Mouse (Mus musculus) heart, postnatal 36 days (tissue): ENCODE results near the gene Ccdc66. TPM values are rescaled to one million over a fixed set of nuclear protein-coding genes. Genes with fewer than 3 reads are reported as not detected.

Experiments used
- DNase-seq, 2 experiments: peaks; one replicate each; pipeline ENCODE4 v3.0.0; 2021 to 2022
- intact Hi-C: fragments of 180-260 bp; cut with DNase I; formaldehyde crosslinking; loops from one replicate; pipeline ENCODE4 v1.15.1; 2025
- total RNA-seq, 2 experiments: library from RNA; stranded (reverse); gene quantifications; 2 replicates each; pipeline ENCODE4 v1.2.3; 2021

The Ccdc66 gene
- total RNA-seq = 10 to 100 TPM in 1 of 2 experiments, 1 to 10 TPM in 1; 8.9 to 10.0 TPM

DNA sequence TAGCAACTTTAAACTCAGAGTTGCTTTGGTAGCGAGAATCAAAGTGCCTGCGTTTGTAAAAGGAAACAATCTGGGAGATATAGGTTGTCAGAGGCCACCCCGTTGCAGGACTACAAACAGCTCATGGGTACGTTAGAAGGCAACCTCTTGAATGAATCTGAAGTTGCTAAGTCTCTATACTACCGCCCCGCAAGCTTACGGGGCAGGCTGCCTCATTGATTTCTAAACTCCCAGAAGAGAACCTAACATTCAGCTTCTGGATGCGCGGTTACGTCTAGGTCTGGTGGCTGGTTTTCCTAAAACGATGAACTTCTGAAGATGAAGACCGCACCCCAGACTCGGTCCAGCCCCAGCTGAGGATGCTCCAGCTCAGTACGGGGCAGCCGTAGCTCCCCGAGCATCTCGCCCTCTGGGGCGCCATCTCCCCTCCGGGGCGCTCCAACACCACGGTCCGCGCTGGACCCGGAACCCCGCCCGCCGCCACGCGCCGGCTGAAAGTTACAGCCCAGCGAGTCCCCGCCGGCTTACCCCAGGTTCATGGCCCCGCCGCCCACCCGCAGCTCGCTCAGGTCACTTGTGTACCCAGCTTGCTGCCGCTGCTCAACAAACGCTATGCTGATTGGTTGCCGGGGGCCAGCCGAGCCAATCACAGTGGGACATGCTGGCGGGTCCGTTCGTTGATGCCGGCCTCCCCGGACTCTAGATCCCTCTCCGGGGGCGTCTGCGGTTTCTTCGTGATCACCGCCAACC lies at the start of gene Ccdc66:
TSS of gene Ccdc66 (minus strand) at position 567 of the 750 bp plus-strand sequence.
- intact Hi-C loops = no loop called here
- peak; percentile 100 for DNase-seq

DNA sequence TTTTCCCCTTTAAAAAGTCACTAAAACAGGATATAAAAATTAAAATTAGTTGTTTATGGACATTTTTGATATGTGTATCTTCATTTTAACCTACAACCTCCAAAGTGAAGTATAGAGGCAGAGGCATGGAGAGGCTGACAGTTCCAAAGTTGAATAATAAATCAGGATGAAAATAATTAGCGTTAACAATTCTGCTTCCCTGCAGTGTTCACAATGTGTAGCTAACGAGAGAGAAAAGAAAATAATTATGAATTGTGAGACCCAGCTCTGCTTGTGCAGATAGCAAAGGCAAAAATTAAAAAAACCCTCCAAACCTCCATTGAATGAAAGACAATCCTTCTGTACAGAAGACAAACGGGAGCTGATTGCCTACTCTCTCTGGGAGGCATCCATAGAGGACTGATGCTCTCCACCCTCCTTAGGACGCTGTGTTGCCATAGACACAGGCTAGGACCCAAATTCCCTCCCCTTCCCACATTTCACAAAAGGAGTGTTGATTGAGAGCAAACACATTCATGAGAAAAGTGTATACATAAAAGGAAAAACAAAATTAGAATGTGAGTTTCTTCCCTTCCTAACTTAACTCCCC lies 35.7 kb upstream of the Ccdc66 start:
- intact Hi-C loops = no loop called here
- no peak for DNase-seq

DNA sequence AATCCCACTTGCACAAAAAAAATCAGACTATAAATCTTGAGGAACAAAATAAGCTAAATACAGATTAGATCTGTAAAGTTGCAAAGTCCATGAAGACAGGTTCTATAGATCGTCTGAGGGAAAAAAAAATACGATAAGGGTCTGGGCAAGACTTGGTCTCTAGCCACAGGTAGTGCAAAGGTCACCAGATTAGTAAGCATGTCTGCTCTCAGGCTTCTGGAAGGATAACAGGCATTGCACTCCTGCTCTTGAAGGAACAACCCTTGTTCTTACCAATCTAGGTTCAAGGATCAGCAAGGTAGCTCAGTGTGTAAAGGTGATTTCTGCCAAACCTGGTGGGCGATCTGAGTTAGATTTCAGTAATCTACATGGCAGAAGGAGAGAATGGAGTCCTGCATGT lies 28.2 kb upstream of the Ccdc66 start:
- DNase-seq = no peak
- intact Hi-C loops = no loop called here

DNA sequence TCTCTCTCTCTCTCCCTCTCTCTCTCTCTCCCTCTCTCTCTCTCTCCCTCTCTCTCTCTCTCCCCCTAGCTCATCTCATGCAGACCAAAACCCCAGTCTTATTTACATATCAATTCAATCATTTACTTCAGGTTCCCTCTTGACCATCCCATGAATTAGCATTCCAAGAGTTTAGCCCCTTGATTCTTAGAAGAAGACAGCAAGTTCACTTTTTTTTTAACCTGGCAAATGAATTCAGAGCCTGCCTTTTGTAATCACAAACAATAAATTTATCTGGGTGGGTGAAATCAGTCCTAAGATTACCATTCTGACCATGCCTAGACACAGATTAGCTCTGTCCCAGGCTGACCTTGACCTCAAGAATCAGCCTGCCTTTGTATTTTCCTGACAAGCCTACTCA lies 16.3 kb upstream of the Ccdc66 start:
- intact Hi-C loops = no loop called here
- DNase-seq = no peak

DNA sequence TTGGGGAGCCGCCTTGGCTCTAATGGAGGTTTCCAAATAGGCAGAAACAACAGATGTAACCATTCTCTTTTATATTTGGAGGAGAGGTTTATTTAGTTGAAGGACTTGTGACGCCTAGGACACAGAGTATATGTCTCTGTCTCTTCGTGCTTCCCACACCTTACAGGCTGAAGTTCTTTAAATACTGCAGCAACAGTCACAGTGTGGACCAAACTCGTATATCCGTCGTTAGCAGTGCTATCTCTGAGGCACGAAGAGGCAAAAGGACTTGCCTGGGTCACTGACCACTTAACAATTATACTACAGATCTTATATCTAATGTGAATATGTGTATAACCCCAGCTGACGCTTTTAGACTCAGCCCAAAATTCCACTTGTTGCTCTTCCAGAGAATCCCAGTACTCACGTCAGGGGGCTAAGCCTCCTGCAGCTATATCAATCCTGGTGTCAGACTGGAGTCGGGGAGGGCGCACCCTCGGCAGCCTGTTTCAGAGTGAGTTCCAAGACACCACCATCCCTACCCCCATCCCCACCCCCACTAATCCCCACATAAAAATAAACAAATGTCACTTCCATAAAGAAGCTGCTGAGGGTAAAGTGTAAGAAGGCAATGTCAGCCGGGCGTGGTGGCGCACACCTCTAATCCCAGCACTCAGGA lies 513 bp upstream of the Ccdc66 start:
- no peak for DNase-seq
- intact Hi-C loops = no loop called here

DNA sequence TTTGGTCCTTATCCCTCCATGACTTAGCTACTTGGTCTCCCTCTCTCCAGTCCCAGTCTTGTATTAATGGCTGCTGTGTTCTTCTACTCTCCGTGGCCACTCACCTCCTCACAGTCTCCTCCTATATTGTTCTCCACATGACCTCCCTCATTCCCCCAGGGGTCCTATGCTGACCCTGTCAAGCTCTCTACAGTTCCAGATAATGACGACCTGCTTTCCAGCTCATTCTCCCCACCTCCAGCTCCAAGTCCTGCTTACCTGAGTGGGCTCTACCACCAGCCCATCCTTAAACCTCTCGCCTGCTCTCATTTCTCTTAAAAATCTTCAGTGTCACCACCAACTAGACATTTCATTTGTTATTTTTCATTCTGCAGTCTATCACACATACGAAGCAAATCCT lies 7.2 kb downstream of the Ccdc66 start:
- DNase-seq = no peak
- intact Hi-C loops = no loop called here

DNA sequence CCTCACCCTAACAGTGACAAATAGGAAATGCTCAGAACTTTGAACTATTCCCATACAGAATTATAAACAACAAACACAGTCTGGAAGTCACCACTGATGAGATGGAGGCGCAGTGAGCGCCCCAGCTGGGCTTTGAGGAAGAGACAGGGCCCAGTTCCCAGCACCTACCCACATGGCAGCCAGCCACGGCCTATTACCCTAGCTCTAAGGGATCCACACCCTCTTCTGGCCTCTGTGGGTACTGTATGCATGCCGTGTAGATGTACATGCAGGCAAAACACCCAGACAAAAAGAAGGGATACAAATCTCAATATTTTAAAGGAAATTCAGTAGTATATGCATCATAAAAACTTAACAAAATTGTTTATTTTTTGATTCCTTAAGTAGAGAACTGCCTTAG lies 14.7 kb downstream of the Ccdc66 start:
- no peak for DNase-seq
- intact Hi-C loops = no loop called here

DNA sequence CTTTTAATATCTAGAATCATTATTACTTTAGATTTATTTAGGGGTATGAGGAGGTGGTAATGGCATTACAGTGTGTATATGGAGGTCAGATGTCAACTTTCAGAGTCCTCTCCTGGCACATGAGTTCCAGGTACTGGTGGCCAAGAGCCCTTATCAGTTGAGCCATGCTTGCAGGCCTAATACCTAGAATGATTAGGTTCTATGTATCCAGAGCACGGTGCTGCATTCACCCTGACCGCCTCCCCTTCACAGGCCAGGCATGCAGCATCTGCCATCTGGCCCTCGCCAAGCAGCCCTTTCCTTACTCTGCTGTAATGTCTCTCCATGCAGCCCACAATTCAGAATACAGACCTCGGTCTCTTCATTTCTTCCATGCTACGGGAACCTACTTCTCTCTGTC lies 16.9 kb downstream of the Ccdc66 start:
- intact Hi-C loops = no loop called here
- no peak for DNase-seq

DNA sequence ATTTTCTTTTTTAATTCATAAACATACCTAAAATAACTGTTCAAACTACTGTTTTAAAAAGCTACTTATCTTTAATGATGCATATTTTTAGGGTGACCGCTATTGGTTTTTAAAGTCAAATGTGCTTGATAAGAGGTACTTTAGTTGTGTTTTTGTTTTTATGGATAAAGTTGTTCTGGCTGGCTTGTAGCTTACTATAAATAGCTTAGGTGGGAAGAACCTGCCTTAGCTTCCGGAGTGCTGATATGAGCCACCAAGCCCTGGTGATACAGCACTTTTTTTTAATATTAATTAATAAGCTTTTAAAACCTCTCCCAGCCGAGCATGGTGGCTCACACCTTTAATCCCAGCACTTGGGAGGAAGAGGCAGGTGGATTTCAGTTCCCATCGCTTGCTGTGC lies 61.3 kb downstream of the Ccdc66 start:
- intact Hi-C loops = no loop called here

DNA sequence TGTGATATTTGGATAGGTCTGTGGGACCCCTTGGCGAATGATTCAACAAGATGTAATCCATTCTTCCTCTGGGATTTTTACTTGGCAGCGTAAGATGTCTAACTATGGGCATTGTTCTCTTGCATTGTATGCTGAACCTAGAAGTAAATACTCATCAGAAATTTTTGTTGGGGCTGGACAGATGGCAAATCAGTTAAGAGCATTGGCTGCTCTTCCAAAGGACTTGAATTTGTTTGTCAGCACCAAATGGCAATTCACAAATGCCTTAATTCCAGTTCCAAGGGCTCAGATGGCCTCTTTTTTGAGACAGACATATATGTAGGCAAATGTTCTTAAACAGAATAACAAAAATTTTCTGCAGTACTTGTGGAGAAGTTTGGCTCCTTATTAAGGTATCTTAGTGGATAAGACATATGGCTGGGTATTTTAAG lies 63.4 kb downstream of the Ccdc66 start:
- no peak for DNase-seq
- intact Hi-C loops = no loop called here

More for the DNA sequence above, 61.3 kb downstream of the Ccdc66 start:
- DNase-seq = no peak

DNA sequence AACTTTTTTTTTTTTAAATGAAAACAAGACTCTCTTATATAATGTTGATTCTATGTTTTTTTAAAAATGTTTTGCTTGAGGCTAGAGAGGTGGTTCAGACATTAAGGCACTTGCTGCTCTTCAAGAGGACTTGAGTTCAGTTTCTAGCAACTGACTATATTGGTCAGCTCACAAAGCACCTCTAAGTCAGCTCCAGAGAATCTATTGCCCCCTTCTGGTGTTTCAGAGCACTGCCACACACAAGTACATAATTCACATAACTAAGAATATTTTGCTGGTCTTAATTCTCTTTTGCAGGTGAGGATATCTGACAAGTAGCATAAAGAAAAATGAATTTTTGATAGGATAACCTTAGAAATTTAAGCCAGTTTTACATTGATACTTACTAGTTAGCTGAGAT lies 67.3 kb downstream of the Ccdc66 start:
- intact Hi-C loops = no loop called here

DNA sequence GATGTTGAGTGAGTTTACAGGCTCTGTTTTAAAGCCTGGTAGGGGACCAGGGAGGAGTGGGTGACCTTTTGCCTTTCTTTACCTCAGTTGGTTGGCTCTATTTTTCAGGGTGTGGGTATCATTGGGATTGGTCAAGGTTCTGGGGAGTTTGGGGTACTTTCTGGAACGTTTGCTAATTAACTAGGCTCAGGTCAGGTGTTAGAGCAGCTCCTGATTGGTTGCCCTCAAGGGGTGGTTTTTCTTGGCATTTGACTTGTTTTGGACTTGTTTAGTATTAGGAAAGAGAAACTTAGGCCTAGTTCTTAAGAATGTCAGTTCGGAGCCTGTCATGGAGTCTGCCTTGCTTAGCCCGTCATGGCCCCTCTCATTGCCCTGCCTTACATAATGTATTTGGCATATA lies 71.4 kb downstream of the Ccdc66 start:
- intact Hi-C loops = no loop called here
- no peak for DNase-seq

More for the DNA sequence above, 67.3 kb downstream of the Ccdc66 start:
- no peak for DNase-seq

DNA sequence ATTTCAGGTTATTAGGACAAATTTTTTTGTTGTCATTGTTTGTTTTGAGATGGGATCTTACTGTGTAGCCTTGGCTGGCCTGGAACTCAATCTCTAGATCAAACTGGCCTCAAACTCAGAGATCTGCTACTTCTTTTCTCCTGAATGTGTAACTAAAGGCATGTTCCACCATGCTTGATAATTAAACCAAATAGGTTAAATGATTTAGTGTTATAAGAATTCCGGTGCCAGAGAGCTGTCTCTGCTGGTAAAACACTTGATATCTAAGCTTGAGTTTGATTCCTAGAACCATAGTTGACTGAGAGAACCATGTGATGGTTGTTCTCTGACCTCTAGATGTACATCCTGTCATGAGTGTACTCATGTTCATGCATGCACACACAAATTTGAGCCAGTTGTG lies 72.1 kb downstream of the Ccdc66 start:
- intact Hi-C loops = no loop called here
- DNase-seq = no peak

DNA sequence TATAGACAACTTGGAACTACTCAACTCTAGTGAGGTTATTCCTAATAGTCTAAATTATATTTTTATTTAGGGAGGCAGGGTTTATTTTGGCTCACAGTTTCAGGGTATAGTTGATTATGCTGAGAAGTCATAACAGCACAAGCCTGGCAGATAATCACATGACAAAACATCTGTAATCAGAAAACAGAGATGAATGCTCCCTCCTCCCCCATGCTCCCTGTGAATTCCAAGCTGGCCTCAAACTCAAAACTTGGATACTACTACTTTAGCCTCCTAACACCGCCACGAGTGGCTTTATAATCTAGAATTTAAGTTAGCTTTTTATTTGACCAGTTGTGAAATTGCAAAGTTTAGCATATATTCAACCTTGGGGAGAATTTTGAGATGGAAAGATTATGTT lies 76.2 kb downstream of the Ccdc66 start:
- intact Hi-C loops = no loop called here
- DNase-seq = no peak

Other genes starting within 250 kb of the Ccdc66 start
- 10 to 100 TPM; 11.2 to 11.4 TPM for gene Fam208a, start 79.6 kb downstream of the Ccdc66 start, total RNA-seq
- under 1 TPM; 0.28 to 0.54 TPM for gene Erc2, start 114.0 kb upstream of the Ccdc66 start, total RNA-seq